Mouse (Mus musculus) retina, postnatal 1 day (tissue): ENCODE data around the gene Trpc4ap.
"Not testable (repeated sequence)": the region's sequence is repeated elsewhere in the genome, so short reads cannot be mapped to it uniquely, and the experiment has no call there.

Experiments
- DNase-seq: peaks from one replicate; pipeline ENCODE4 v3.0.0-alpha.2; 2012

The Trpc4ap gene

GRCm38 (mm10) chr2:155691723-155692493, at the start of gene Trpc4ap:
Gene Trpc4ap, minus strand, starts transcription at chr2:155692384.
- DNase-seq = peak; percentile 96

GRCm38 (mm10) chr2:155737803-155738202, 45.6 kb upstream of the Trpc4ap start:
- DNase-seq = no peak

- DNase-seq = no peak
Measured at GRCm38 (mm10) chr2:155736936-155737335, 44.8 kb upstream of the Trpc4ap start.

- not testable (repeated sequence) for DNase-seq
Measured at GRCm38 (mm10) chr2:155735766-155736165, 43.6 kb upstream of the Trpc4ap start, which contains the start of gene Gm17581. Gene Gm17581, minus strand, starts transcription at chr2:155735866.

GRCm38 (mm10) chr2:155735080-155735479, 42.9 kb upstream of the Trpc4ap start:
- DNase-seq = no peak

GRCm38 (mm10) chr2:155729158-155729645, 37.0 kb upstream of the Trpc4ap start, which contains the start of gene Edem2:
Gene Edem2, minus strand, starts transcription at chr2:155729475.
- DNase-seq = peak; percentile 96

GRCm38 (mm10) chr2:155728742-155729141, 36.6 kb upstream of the Trpc4ap start:
- DNase-seq = no peak

- DNase-seq = no peak
Measured at GRCm38 (mm10) chr2:155727764-155728395, 35.7 kb upstream of the Trpc4ap start.

- no peak for DNase-seq
Measured at GRCm38 (mm10) chr2:155726302-155726701, 34.1 kb upstream of the Trpc4ap start.

- no peak for DNase-seq
Measured at GRCm38 (mm10) chr2:155724526-155724925, 32.3 kb upstream of the Trpc4ap start.

- DNase-seq = no peak
Measured at GRCm38 (mm10) chr2:155724036-155724435, 31.9 kb upstream of the Trpc4ap start.

GRCm38 (mm10) chr2:155720585-155720984, 28.4 kb upstream of the Trpc4ap start:
- no peak for DNase-seq

GRCm38 (mm10) chr2:155717082-155717990, 25.2 kb upstream of the Trpc4ap start:
- no peak for DNase-seq

- no peak for DNase-seq
Measured at GRCm38 (mm10) chr2:155710557-155710956, 18.4 kb upstream of the Trpc4ap start.

- DNase-seq = no peak
Measured at GRCm38 (mm10) chr2:155707251-155707650, 15.1 kb upstream of the Trpc4ap start.

- DNase-seq = peak; percentile 23
Measured at GRCm38 (mm10) chr2:155703630-155704029, 11.4 kb upstream of the Trpc4ap start.

- no peak for DNase-seq
Measured at GRCm38 (mm10) chr2:155701399-155701919, 9.3 kb upstream of the Trpc4ap start.

GRCm38 (mm10) chr2:155698443-155698842, 6.3 kb upstream of the Trpc4ap start:
- DNase-seq = not testable (repeated sequence)

GRCm38 (mm10) chr2:155696851-155697250, 4.7 kb upstream of the Trpc4ap start:
- no peak for DNase-seq

- DNase-seq = peak; percentile 89
Measured at GRCm38 (mm10) chr2:155696091-155696558, 3.9 kb upstream of the Trpc4ap start.

- DNase-seq = no peak
Measured at GRCm38 (mm10) chr2:155695316-155695715, 3.1 kb upstream of the Trpc4ap start.

GRCm38 (mm10) chr2:155694564-155694963, 2.4 kb upstream of the Trpc4ap start:
- DNase-seq = no peak
